8 mouse cellular contexts compared by ENCODE assay signal in the genomic region with DNA sequence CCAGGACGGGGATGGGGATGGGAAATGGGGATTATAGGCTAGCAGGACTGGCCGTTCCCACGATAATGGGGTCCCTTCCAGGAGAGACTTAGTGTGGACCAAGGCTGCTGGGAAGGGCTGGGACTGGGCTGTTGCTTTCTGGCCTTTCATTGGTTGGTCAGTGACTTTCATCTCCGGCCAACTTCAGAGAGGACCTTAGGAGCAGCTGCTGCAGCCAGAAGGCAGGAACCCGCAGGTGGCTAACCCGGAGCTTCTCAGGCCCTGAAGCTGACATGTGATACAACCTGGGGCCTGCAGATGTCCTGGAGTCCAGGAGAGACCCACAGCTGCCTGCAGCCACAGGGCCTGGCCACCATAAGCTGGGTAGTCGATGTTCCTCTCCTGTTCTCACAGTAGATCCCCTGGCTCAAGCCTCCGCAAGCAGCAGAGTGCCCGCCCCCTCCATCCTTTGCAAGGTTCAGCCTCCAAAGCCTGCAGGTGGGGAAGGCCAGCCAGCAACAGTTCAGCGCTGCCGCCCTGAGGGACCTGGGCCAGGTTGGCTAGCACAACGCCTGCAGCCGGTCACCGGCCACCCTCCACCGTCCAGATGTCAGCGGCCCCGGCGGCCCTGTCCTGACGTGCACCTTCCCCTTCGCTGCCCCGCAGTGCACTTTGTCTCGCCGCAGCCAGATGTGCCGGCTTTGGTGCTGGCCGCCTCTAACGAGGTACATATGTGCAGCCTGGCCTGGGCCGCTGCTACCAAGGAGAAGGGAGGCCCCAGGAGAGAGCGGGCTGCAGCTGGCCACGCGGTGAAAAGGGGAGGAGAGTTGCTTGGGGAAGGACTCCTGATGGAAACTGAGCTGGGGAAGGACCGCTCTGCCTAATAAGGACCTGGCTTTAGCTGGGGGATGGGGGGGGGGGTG. TPM values are rescaled to one million over a fixed set of nuclear protein-coding genes. Genes with fewer than 3 reads are reported as not detected.
DNase-seq lines count a peak whose midpoint lies in the region; ATAC-seq and TF ChIP-seq lines count a peak whose summit lies in the region.

No protein-coding gene starts in this region.

- TF ChIP-seq CTCF in Patski (IDR thresholded peaks at IDR 0.05): no peak
- no peak for TF ChIP-seq CTCF in kidney, postnatal 0 days (IDR thresholded peaks at IDR 0.05; ENCODE audit: low read depth)

- H3K4me1 ChIP-seq in embryonic facial prominence, embryonic 10.5 days: peaks cover 47% of the 10 kb centered on the region
- peaks cover 21% of the 10 kb centered on the region for H3K4me1 ChIP-seq in heart, embryonic 11.5 days (ENCODE audit: control insufficient read depth, insufficient read depth, low read length)
- H3K4me1 ChIP-seq in kidney, postnatal 0 days (replicated peaks; ENCODE audit: insufficient read depth, low read length): peaks cover 6% of the 10 kb centered on the region
- H3K4me1 ChIP-seq in midbrain, embryonic 15.5 days: peaks cover 7% of the 10 kb centered on the region

- no peaks in the 10 kb centered on the region for H3K36me3 ChIP-seq in embryonic facial prominence, embryonic 10.5 days (replicated peaks)
- H3K36me3 ChIP-seq in heart, embryonic 11.5 days (ENCODE audit: control insufficient read depth, insufficient read depth, low read length): no peaks in the 10 kb centered on the region
- no peaks in the 10 kb centered on the region for H3K36me3 ChIP-seq in kidney, postnatal 0 days (ENCODE audit: insufficient read depth, low read length)
- no peaks in the 10 kb centered on the region for H3K36me3 ChIP-seq in midbrain, embryonic 15.5 days (replicated peaks)

- H3K4me3 ChIP-seq in embryonic facial prominence, embryonic 10.5 days: peak overlapping the region; percentile 50
- H3K4me3 ChIP-seq in heart, embryonic 11.5 days (ENCODE audit: low read depth, low read length): peak overlapping the region; percentile 28
- 0 out of 2 replicates have a peak overlapping the region, but pooled peaks have one; percentile 11 for H3K4me3 ChIP-seq in kidney, postnatal 0 days (replicated peaks; ENCODE audit: low read depth, low read length)
- 0 out of 2 replicates have a peak overlapping the region, but pooled peaks have one; percentile 2 for H3K4me3 ChIP-seq in midbrain, embryonic 15.5 days

- no peaks in the 10 kb centered on the region for H3K9me3 ChIP-seq in embryonic facial prominence, embryonic 10.5 days
- H3K9me3 ChIP-seq in heart, embryonic 11.5 days (replicated peaks; ENCODE audit: control insufficient read depth, low read length): no peaks in the 10 kb centered on the region
- no peaks in the 10 kb centered on the region for H3K9me3 ChIP-seq in kidney, postnatal 0 days (replicated peaks; ENCODE audit: low read length)
- H3K9me3 ChIP-seq in midbrain, embryonic 15.5 days: no peaks in the 10 kb centered on the region

- DNase-seq in Patski (ENCODE audit: low read depth, low spot score): no peak
- peak; percentile 95 for DNase-seq in embryonic facial prominence, embryonic 10.5 days (ENCODE audit: low spot score)
- peak; percentile 73 for DNase-seq in kidney, postnatal 0 days (ENCODE audit: low spot score)
- no peak for DNase-seq in c-Kit-positive CD71-positive TER-119-positive erythroid progenitor cells, embryonic 14.5 days (ENCODE audit: low spot score)
- DNase-seq in layer of hippocampus, adult 11-12 months (ENCODE audit: low spot score): no peak
- DNase-seq in right cerebral cortex, postnatal 14 days: no peak

- ATAC-seq in Patski: peak; percentile 24
- peak; percentile 40; the same call in 1 of the 2 replicates for ATAC-seq in heart, embryonic 11.5 days (replicated peaks; ENCODE audit: insufficient number of reproducible peaks, low FRiP score, low TSS enrichment)
- ATAC-seq in kidney, postnatal 0 days (replicated peaks; ENCODE audit: low FRiP score, low read depth): peak; percentile 75; the same call in 1 of the 2 replicates
- ATAC-seq in midbrain, embryonic 15.5 days (replicated peaks): no peak; the same call in 1 of the 2 replicates

- WGBS in embryonic facial prominence, embryonic 10.5 days: 6% methylated on average over 31 of the region's 31 CpGs
- 10% methylated on average over 31 of the region's 31 CpGs for WGBS in heart, embryonic 11.5 days (ENCODE audit: insufficient replicate concordance)
- WGBS in kidney, postnatal 0 days: 12% methylated on average over 31 of the region's 31 CpGs
- WGBS in midbrain, embryonic 15.5 days: 8% methylated on average over 30 of the region's 31 CpGs

- H3K9ac ChIP-seq in heart, embryonic 11.5 days (ENCODE audit: low read depth, low read length): peak overlapping the region; percentile 59
- H3K9ac ChIP-seq in kidney, postnatal 0 days (ENCODE audit: low read depth, low read length): peak overlapping the region; percentile 50
- no peak overlapping the region for H3K9ac ChIP-seq in midbrain, embryonic 15.5 days

- CTCF ChIA-PET in Patski (lab: Charles Lee): no interaction called here

- POLR2A ChIA-PET in Patski (lab: Charles Lee): no interaction called here

- H3K27me3 ChIP-seq in Patski: no peaks in the 10 kb centered on the region
- H3K27me3 ChIP-seq in embryonic facial prominence, embryonic 10.5 days (replicated peaks; ENCODE audit: low read depth, poor library complexity, severe bottlenecking): peaks cover 35% of the 10 kb centered on the region
- H3K27me3 ChIP-seq in heart, embryonic 11.5 days (ENCODE audit: control insufficient read depth, insufficient read depth, low read length): no peaks in the 10 kb centered on the region
- no peaks in the 10 kb centered on the region for H3K27me3 ChIP-seq in kidney, postnatal 0 days (ENCODE audit: insufficient read depth, low read length)
- no peaks in the 10 kb centered on the region for H3K27me3 ChIP-seq in midbrain, embryonic 15.5 days (replicated peaks)

- H3K4me2 ChIP-seq in heart, embryonic 11.5 days: peak overlapping the region; percentile 60
- peak overlapping the region; percentile 54 for H3K4me2 ChIP-seq in kidney, postnatal 0 days (ENCODE audit: low read length)
- peak overlapping the region; percentile 43 for H3K4me2 ChIP-seq in midbrain, embryonic 15.5 days

- in situ Hi-C loops in Patski (cut with MboI; ENCODE audit: low pct_unique_long_range_greater_than_20kb): no loop called here

- H3K27ac ChIP-seq in embryonic facial prominence, embryonic 10.5 days (replicated peaks): peak overlapping the region; percentile 86
- H3K27ac ChIP-seq in heart, embryonic 11.5 days (ENCODE audit: low read depth, low read length): peak overlapping the region; percentile 31
- H3K27ac ChIP-seq in kidney, postnatal 0 days: no peak overlapping the region
- H3K27ac ChIP-seq in midbrain, embryonic 15.5 days: no peak overlapping the region

RNA-seq across cellular contexts. Expression of gene Fgd2, which starts 55.3 kb away (rescaled TPM):
- polyA plus RNA-seq in Patski (2021): 0.46 TPM
- polyA plus RNA-seq in embryonic facial prominence, embryonic 10.5 days (2016; fragmentation: Nextera tagmentation; extraction: Ambion mirVana): 10.2 and 12.3 TPM in 2 replicates
- 1.2 and 2.3 TPM in 2 replicates for polyA plus RNA-seq in heart, embryonic 11.5 days (2014; fragmentation: Nextera tagmentation; extraction: Ambion mirVana)
- 12.3 and 12.5 TPM in 2 replicates for polyA plus RNA-seq in kidney, postnatal 0 days (2015; fragmentation: Nextera tagmentation; extraction: Ambion mirVana)
- polyA plus RNA-seq in midbrain, embryonic 15.5 days (2015; fragmentation: Nextera tagmentation; extraction: Ambion mirVana): 7.0 and 7.5 TPM in 2 replicates

Comparison
In these comparisons a context has a peak if more than half of its experiments do, and no peak if none do; other contexts are left out.
1. DNase-seq: peak in embryonic facial prominence, embryonic 10.5 days (single experiment) and kidney, postnatal 0 days (single experiment); none in Patski (single experiment), c-Kit-positive CD71-positive TER-119-positive erythroid progenitor cells, embryonic 14.5 days (single experiment), layer of hippocampus, adult 11-12 months (single experiment) and right cerebral cortex, postnatal 14 days (single experiment).
2. H3K27ac ChIP-seq: peak in embryonic facial prominence, embryonic 10.5 days (single experiment) and heart, embryonic 11.5 days (single experiment); none in kidney, postnatal 0 days (single experiment) and midbrain, embryonic 15.5 days (single experiment).
3. Peak in every context shown above with its lines, with median percentiles within 50 percentile points of each other: H3K4me3 ChIP-seq and H3K4me2 ChIP-seq.